Mouse (Mus musculus) 416B (cell line): ENCODE results near the gene Id3.

ENCODE experiments used
- DNase-seq: peaks from one replicate; pipeline ENCODE4 v3.0.0; 2011; ENCODE audit warnings: low read depth

Gene Id3

DNA sequence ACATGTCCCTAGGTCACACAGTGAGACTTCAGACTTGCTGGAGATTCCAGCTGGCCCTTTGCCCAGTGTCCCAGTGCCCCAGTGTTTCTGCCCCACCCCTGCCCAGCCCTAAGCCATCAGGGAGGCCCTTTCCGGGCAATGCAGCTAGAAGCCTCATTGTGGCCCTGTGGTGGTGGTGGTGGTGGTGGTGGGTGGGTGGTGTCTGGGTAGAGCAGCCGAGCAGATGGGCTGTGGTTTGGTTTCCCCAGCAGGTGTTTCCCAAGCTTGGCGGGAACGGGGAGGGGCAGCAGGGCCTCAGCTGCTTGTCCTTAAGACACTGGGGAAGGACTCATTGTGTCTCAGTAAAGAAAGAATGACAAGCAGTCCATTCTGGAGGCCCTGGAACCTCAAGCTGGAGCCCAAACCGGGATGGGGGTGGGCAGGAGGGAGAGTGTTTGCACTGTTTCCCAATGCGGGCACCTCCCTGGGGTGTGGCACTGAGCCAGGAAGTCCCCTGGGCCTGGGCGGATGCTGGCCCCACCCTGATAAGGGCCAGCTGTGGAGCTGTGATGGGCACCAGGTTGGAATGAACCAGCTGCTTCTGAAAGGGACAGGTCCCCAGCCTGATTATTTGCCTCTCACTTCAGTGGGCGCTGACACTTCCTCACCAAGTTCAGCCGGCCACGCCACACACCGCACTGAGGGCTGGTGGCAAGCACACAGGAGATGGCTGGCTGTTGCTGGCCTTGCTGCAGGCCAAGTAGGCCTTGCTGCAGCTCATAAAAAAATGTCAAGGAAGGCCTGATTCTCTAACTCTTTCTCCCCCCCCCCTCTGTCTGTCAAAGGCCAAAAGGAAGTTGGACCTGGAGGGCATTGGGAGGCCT lies 34.5 kb downstream of the Id3 start:
- DNase-seq: peak; percentile 99

DNA sequence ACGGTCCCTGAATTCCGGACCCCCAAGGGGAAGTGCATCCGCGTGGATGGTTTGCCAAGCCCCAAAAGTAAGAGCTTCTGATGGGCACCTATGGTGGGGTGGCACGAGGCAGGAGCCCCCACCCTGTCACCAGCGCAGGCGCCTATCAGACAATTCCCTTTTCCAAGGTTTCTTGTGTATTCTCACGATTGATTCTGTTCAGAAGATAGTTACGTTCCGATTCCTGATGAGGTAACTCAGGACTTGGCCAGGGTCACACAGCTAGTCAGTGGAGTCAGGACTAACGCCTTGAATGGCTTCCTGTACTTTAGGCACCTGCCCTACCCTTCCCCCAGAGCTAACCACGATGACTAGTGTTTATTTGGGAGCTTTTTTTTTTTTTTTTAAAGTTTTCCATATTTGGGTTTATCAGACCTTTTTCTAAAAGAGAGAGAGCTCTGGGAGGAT lies 35.2 kb downstream of the Id3 start:
- DNase-seq: peak; percentile 84

- DNase-seq: peak; percentile 71
Measured at GRCm38 (mm10) chr4:136179456-136179855, 36.2 kb downstream of the Id3 start.

GRCm38 (mm10) chr4:136179998-136180397 lies 36.7 kb downstream of the Id3 start:
- peak; percentile 46 for DNase-seq

- no peak for DNase-seq
Measured at GRCm38 (mm10) chr4:136180408-136181330, 37.4 kb downstream of the Id3 start.

GRCm38 (mm10) chr4:136181367-136181766 lies 38.1 kb downstream of the Id3 start:
- peak; percentile 28 for DNase-seq

- DNase-seq: peak; percentile 87
Measured at GRCm38 (mm10) chr4:136185375-136185774, 42.1 kb downstream of the Id3 start.

DNA sequence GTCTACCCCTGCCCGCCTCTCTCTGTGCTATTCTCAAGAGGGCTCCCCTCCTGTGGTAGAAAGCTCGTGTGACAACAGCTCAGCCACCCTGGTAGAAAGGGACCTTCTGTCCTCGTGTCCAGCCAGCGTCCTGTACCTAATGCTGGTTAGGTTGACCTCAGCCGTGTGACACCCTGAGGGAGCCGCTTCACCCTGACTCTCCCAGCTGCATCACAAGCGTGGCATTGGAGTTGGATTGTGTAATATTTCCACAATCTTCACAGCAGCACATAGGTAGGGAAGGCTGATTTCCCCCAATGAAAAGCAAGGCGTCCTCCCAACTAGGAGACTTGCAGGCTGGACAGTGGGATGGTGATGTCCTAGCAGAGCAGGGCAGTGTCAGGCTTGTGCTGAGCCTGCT lies 43.0 kb downstream of the Id3 start:
- DNase-seq: no peak

DNA sequence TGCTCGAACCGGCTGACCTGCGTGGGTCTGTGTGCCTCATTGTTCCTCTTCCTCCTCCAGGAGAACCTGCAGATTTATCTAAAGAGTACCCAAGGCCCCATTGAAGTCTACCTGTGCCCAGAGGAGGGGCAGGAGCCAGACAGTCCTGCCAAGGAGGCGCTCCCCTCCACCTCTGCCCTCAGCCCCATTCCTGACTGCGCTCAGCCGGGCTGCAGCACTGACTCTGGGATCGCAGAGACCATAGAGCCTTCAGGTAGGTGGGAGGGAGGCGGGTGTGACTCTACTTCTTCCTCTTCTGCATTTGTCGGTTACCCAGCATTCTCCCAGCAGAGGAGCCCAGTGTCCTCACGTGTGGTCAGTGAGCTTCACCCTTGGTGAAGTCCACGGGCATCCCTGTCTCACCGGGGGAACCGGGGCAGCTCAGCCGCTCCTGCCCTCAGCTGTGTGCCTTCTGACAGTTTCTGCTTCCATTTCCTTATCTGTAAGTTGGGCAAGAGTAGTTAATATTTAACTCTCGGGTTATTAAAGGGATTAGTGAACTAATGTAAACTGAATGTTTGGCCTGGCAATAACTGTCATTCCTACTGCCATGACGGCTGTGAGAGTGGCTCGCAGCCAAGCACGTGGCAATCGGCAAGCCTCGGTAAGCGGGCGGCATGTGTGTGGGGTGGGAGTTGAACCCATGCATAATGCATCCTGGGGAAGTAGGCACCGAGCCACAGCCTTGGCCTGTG lies 43.6 kb downstream of the Id3 start:
- DNase-seq: no peak

DNA sequence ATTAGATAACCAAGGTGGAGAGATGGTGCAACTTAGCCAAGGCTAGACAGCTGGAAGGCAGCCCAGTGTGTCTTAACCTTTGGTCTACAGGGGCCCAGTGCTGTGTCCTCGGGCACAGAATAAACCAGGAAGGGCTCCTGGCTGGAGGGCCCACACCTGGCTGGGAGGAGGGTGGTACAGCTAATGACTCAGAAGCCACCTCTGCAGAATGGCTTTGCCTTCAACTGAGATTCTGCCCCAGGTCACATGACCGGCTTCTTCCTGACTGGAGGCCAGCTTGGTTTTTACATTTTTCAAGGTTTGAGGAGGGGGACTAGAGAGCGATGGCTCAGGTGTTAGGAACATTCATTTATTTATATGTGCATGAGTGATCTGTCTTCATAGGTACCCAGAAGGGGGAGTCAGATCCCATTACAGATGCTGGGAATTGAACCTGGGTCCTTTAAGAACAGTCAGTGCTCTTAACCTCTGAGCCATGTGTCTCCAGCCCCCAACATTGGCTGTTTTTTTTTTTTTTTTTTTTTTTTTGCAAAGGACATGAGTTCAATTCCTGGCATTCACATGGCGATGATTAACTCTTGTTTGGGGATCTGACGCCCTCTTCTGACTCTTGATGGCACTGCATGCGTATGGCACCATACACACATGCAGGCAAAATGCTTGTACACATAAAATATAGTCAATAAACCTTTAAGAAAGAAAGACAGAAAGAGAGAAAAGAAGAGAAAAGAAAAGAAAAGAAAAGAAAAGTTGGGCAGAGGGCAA lies 45.9 kb downstream of the Id3 start:
- peak; percentile 69 for DNase-seq

- DNase-seq: peak; percentile 91
Measured at GRCm38 (mm10) chr4:136189912-136190311, 46.6 kb downstream of the Id3 start.

DNA sequence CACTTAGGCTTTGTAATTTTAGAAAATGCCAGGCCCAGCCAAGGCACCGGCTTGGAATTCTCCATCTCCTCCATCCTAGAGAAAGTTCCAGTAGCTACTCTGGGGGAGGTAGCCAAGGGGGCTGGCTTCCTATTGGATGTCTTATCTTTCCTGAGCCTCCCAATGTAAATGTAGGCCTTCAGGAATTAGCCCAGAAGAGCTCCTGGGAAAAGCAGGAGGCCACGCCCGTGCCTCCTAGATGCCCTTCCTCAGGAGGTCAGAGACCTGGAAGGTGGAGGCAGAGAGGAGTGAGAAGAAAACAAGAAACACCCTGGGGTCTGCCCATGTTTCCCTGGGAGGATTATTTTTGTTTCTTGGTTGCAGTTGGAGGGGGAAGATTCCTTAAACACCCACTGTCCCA lies 50.3 kb downstream of the Id3 start:
- DNase-seq: no peak

GRCm38 (mm10) chr4:136195029-136195428 lies 51.7 kb downstream of the Id3 start:
- DNase-seq: no peak
